Mouse (Mus musculus): ENCODE results near the gene Akap1. TPM values are rescaled to one million over a fixed set of nuclear protein-coding genes. Genes with fewer than 3 reads are reported as not detected.

The Akap1 gene
- 1.6 TPM for total RNA-seq (2023)

GRCm38 (mm10) chr11:88864458-88865197 lies at the start of gene Akap1:
TSS of gene Akap1 (minus strand) at chr11:88864586.

Other genes starting within 250 kb of the Akap1 start
- gene Msi2, start 146.1 kb downstream of the Akap1 start, total RNA-seq (2023) = 171 TPM
- gene Scpep1, start 90.9 kb upstream of the Akap1 start, total RNA-seq (2023) = 14.9 TPM
- not detected for gene Elobl, start 102.3 kb upstream of the Akap1 start, total RNA-seq (2023)
- gene Coil, start 105.7 kb upstream of the Akap1 start, total RNA-seq (2023) = 28.1 TPM
- 101 TPM for gene Trim25, start 134.8 kb upstream of the Akap1 start, total RNA-seq (2023)
- 20.3 TPM for gene Dgke, start 202.3 kb upstream of the Akap1 start, total RNA-seq (2023)
- gene Gm525, start 209.3 kb upstream of the Akap1 start, total RNA-seq (2023) = not detected